Mouse (Mus musculus) liver, adult 2 months (tissue): ENCODE data around the gene Vpreb3.

Experiments used
- CTCF ChIP-seq: fragments of 200-500 bp; IDR thresholded peaks from 2 replicates; pipeline ENCODE4 v1.5.1; 2011; ENCODE audit warnings: low read depth, low read length, control low read depth
- POLR2A ChIP-seq: fragments of 200-500 bp; IDR thresholded peaks from 2 replicates; pipeline ENCODE4 v1.6.1; 2011; ENCODE audit warnings: low read length, control low read depth; ENCODE audit not compliant: insufficient read depth; ENCODE audit errors: extremely low read depth

GRCm38 (mm10) chr10:75932081-75932678, 10.7 kb upstream of the Vpreb3 start:
- TF ChIP-seq CTCF (no peak), POLR2A (no peak)
